Mouse (Mus musculus) small intestine, adult 2 months (tissue): ENCODE measurements at regions not wholly inside any gene's neighbourhood (a gene's known extent, or its start where the extent isn't known, plus 50 kb on each side); places are given as distances from the start of the nearest gene placed in this dataset.

ENCODE experiments used
- CTCF ChIP-seq: fragments of 200-500 bp; IDR thresholded peaks from 2 replicates; pipeline ENCODE4 v1.5.1; 2012; ENCODE audit warnings: low read depth, mild to moderate bottlenecking, control low read depth, inconsistent platforms, low read length, moderate library complexity, mixed read lengths; ENCODE audit not compliant: insufficient replicate concordance, insufficient read length; ENCODE audit errors: extremely low read depth
- POLR2A ChIP-seq: fragments of 200-500 bp; IDR thresholded peaks from 2 replicates; pipeline ENCODE4 v1.6.1; 2012; ENCODE audit warnings: low read depth, mild to moderate bottlenecking, control low read depth, inconsistent platforms, low read length, moderate library complexity

DNA sequence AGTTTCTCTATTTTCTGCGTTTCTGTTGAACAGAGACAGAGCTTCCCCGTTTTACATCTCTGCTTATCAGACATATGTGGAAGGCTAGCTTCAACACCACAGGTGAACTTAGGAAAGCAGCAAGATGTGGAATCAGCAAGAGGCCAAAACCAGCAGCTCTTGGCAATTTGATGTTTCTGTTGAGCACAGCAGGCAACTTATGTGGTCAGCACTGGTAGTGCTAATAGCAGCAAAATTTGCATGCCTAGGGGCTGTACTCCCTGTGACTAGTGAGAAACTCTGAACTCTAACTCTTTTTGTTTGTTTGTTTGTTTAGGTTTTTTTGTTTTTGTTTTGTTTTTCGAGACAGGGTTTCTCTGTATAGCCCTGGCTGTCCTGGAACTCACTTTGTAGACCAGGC is 289.5 kb upstream of the Tet2 start:
- no peak for TF ChIP-seq CTCF
- TF ChIP-seq POLR2A, result no peak
